Mouse (Mus musculus) hindbrain, embryonic 16.5 days (tissue): Measurements from ENCODE around the gene Iba57. TPM values are rescaled to one million over a fixed set of nuclear protein-coding genes. Genes with fewer than 3 reads are reported as not detected.

Experiments
- ATAC-seq: fragments of 200-750 bp; cut with Nextera tagmentation; 2 replicates; pipeline ENCODE4 v1.8.0; 2017; ENCODE audit warnings: moderate TSS enrichment, moderate library complexity
- H3K27ac ChIP-seq: fragments of 300-500 bp; sonication (generic); 2 replicates; pipeline ENCODE4 v1.5.1; 2014; ENCODE audit warnings: low read depth, mild to moderate bottlenecking, control low read depth, low read length, moderate library complexity
- H3K27me3 ChIP-seq: fragments of 300-500 bp; sonication (generic); replicated peaks from 2 replicates; pipeline ENCODE4 v1.6.1; 2014; ENCODE audit warnings: low read length; ENCODE audit not compliant: control insufficient read depth, insufficient read depth
- H3K36me3 ChIP-seq: fragments of 300-500 bp; sonication (generic); 2 replicates; pipeline ENCODE4 v1.6.1; 2014; ENCODE audit warnings: mild to moderate bottlenecking, low read length, moderate library complexity, mixed read lengths; ENCODE audit not compliant: control insufficient read depth, insufficient read depth
- H3K4me1 ChIP-seq: fragments of 300-500 bp; sonication (generic); 2 replicates; pipeline ENCODE4 v1.6.1; 2014; ENCODE audit warnings: low read depth, low read length; ENCODE audit not compliant: control insufficient read depth, insufficient read depth
- H3K4me2 ChIP-seq: fragments of 300-500 bp; sonication (generic); 2 replicates; pipeline ENCODE4 v1.6.1; 2014; ENCODE audit warnings: mild to moderate bottlenecking, low read length, control low read depth, moderate library complexity
- H3K4me3 ChIP-seq: fragments of 300-500 bp; sonication (generic); 2 replicates; pipeline ENCODE4 v1.5.1; 2014; ENCODE audit warnings: mild to moderate bottlenecking, low read length, control low read depth, moderate library complexity
- H3K9ac ChIP-seq: fragments of 300-500 bp; sonication (generic); 2 replicates; pipeline ENCODE4 v1.6.1; 2014; ENCODE audit warnings: low read depth, mild to moderate bottlenecking, control low read depth, low read length, moderate library complexity
- H3K9me3 ChIP-seq: fragments of 300-500 bp; sonication (generic); 2 replicates; pipeline ENCODE4 v1.6.1; 2014; ENCODE audit warnings: mild to moderate bottlenecking, low read length, moderate library complexity; ENCODE audit not compliant: control insufficient read depth
- whole genome bisulfite sequencing: fragments of 180-500 bp; shearing (Covaris S2); extraction: QIAGEN DNeasy Blood & Tissue Kit; methylation state at CpG from one replicate; pipeline ENCODE4 v1.1.7; 2014; 5-methylcytosine and 5-hydroxymethylcytosine counted together
- polyA plus RNA-seq: library from polyadenylated mRNA; unstranded; fragments of >200 nt; fragmentation: Nextera tagmentation; extraction: Ambion mirVana; gene quantifications from 2 replicates; pipeline ENCODE4 v1.2.1, GENCODE M21; 2015

Iba57 gene
- polyA plus RNA-seq, 1 experiment from 2014 or later: 7.8 TPM

DNA sequence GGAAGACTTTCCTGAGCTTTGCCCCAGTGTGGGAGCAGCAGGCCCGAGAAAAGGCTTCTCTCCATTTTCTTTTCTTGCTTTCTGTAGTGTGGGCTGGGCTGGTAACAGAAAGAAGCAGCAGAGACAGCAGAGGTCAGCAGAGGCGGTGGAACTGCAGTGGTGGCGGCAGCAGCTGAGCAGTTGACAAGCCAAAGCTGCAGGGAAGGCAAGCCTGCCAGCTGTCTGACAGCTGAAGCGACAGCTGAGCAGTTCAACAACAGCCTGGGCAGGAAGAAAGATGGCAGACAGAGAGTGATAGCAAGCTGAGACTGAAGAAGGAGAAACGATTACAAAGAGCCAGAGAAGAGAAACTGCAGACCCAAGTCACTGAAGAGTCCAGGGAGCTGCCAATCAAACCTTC lies 2.1 kb downstream of the Iba57 start:
- Histone ChIP-seq H3K9ac (no peak overlapping the region), H3K4me3 (no peak overlapping the region), H3K4me1 (peaks cover 17% of the 10 kb centered on the region), H3K9me3 (no peaks in the 10 kb centered on the region), H3K36me3 (peaks cover 8% of the 10 kb centered on the region; the same call in 1 of the 2 replicates), H3K4me2 (no peak overlapping the region), H3K27me3 (no peaks in the 10 kb centered on the region), H3K27ac (no peak overlapping the region)
- WGBS: 70% methylated on average over 5 of the region's 5 CpGs
- no peak for ATAC-seq

DNA sequence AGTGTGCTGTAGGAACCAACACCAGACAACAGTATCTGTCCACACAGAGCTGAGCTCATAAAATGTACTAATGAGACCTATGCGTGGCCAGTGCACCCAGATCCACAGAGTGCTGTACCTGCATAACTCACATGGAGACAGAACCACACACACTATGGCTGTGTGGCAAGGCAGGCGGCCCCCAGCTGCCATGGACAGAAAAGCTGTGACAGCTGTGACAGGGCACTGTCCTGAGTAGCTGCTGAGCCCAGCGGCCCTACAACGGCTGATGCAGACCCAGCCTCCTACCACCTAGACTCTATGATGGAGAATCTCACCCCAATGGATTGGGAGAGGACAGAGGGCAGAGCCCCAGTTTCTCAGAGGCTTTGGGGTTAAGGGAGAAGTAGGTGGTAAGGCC lies 4.0 kb downstream of the Iba57 start:
- 79% methylated on average over 4 of the region's 4 CpGs for WGBS
- ATAC-seq: no peak

DNA sequence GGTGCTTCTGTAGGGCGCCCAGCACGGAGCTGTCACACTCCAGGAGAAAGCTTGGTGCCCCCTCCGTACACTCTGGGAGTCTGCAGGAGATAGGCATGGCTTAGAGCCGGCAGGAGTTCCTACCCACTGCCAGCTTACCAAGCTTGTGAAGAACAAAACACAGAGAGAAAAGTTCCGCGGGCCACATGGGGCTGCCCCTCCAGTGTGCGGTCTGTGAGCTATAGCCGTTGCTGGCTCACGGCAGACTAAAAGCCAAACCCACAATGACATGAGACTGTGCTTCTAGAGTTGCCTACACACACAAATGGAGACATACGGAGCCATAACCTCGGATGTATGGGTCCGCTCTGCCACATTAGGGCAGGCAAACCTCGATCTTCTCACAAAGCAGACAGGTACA lies 4.4 kb downstream of the Iba57 start:
- no peak for ATAC-seq
- 91% methylated on average over 13 of the region's 13 CpGs for WGBS
- H3K36me3 ChIP-seq: peaks cover 12% of the 10 kb centered on the region; the same call in 1 of the 2 replicates

More for the DNA sequence above, 4.0 kb downstream of the Iba57 start:
- no peak overlapping the region for H3K4me3 ChIP-seq
- peaks cover 17% of the 10 kb centered on the region for H3K4me1 ChIP-seq
- H3K9me3 ChIP-seq: no peaks in the 10 kb centered on the region
- H3K4me2 ChIP-seq: no peak overlapping the region
- peaks cover 12% of the 10 kb centered on the region; the same call in 1 of the 2 replicates for H3K36me3 ChIP-seq
- no peak overlapping the region for H3K9ac ChIP-seq
- no peaks in the 10 kb centered on the region for H3K27me3 ChIP-seq
- no peak overlapping the region for H3K27ac ChIP-seq

DNA sequence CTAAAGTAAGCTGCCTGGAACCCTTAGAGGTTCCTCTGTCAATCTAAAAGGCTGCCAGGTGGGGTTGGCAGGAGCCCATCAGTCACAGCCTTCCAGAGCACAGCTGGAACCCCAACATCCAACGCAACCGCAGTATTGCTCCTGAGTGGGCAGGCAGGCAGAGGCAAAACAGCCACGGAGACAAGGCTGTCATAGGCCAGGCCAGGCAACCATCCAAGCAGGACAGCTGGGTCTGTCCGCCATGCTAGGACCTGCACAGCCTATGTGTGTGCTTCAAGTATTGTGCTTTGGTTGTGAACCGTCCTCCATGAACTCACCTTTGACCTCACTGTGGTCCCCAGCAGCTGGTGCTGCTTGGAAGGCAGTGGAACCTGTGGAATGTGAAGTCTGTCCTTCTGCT lies 7.6 kb downstream of the Iba57 start:
- Histone ChIP-seq H3K27me3 (no peaks in the 10 kb centered on the region), H3K4me1 (no peaks in the 10 kb centered on the region), H3K9me3 (no peaks in the 10 kb centered on the region), H3K4me3 (no peak overlapping the region), H3K36me3 (peaks cover 12% of the 10 kb centered on the region; the same call in 1 of the 2 replicates), H3K9ac (no peak overlapping the region), H3K27ac (no peak overlapping the region), H3K4me2 (no peak overlapping the region)
- 86% methylated on average over 5 of the region's 5 CpGs for WGBS
- ATAC-seq: no peak

More for the DNA sequence above, 4.4 kb downstream of the Iba57 start:
- H3K4me1 ChIP-seq: peaks cover 15% of the 10 kb centered on the region
- H3K9ac ChIP-seq: no peak overlapping the region
- no peak overlapping the region for H3K4me3 ChIP-seq
- H3K27me3 ChIP-seq: no peaks in the 10 kb centered on the region
- H3K27ac ChIP-seq: no peak overlapping the region
- no peak overlapping the region for H3K4me2 ChIP-seq
- no peaks in the 10 kb centered on the region for H3K9me3 ChIP-seq

DNA sequence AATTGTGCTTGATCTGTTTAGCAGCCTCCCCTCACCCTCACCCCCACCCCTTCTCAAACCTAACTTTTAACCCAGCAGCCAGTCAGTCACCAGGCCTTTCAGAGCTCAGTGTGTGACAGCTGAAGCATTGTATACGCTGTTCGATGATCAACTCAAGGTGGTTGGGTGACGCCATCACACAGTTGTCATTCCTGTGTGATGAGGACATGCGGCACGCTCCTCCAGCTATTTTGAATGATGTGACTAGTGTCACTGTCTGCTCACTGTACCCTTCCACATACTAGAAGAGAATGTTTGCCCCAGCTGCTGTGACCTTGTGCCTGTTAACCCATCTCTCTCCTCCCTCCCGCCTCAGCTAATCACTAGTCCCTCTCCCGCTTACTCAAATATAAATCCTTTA lies 9.3 kb downstream of the Iba57 start:
- ATAC-seq: no peak
- H3K27me3 ChIP-seq: no peaks in the 10 kb centered on the region
- 91% methylated on average over 7 of the region's 7 CpGs for WGBS
- no peaks in the 10 kb centered on the region for H3K9me3 ChIP-seq
- H3K9ac ChIP-seq: no peak overlapping the region
- no peak overlapping the region for H3K4me2 ChIP-seq
- H3K36me3 ChIP-seq: peaks cover 12% of the 10 kb centered on the region; the same call in 1 of the 2 replicates
- H3K4me1 ChIP-seq: no peaks in the 10 kb centered on the region
- H3K27ac ChIP-seq: no peak overlapping the region
- H3K4me3 ChIP-seq: no peak overlapping the region

DNA sequence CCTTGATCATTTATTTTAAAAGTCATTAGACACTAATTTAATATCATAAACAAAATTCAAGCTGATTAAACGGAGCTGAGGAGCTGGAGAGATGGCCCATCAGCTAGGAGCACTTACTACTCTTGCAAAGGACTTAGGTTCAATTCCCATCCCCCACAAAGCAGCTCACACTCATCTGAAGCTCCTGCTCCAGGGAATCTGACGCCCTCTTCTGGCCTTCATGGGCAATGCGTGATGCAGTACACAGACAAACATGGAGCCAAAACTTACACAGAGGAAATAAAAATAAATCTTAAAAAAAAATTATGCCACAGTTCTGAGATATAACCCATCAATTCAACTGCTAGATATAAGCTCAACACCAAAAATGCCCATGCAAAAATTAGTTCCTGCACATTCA lies 11.8 kb downstream of the Iba57 start:
- ATAC-seq: no peak
- no peak overlapping the region for H3K27ac ChIP-seq
- H3K4me1 ChIP-seq: no peaks in the 10 kb centered on the region
- H3K9me3 ChIP-seq: no peaks in the 10 kb centered on the region
- H3K27me3 ChIP-seq: no peaks in the 10 kb centered on the region
- no peak overlapping the region for H3K9ac ChIP-seq
- peaks cover 3% of the 10 kb centered on the region; the same call in 1 of the 2 replicates for H3K36me3 ChIP-seq
- H3K4me3 ChIP-seq: no peak overlapping the region
- no peak overlapping the region for H3K4me2 ChIP-seq
- WGBS: 36% methylated on average over 3 of the region's 3 CpGs

DNA sequence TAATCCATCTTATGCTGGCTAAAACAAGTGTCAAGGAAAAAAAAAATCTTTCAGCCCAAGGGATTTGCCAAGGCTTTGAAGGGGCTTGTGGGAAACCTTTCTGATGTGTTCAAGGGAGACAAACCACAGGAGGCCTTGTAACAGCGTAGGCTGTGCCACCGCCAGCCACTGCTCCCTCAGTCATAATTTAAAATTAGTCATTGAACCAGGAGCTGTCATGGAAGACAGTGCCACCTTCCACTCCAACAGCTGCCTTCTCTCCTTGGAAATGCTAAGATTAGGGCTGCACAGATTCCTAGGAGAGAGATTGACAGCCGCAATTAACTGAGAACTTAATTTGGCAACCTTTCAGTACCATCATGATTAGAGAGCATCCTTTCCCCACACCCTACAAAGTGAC lies 14.2 kb downstream of the Iba57 start:
- H3K36me3 ChIP-seq: no peaks in the 10 kb centered on the region

DNA sequence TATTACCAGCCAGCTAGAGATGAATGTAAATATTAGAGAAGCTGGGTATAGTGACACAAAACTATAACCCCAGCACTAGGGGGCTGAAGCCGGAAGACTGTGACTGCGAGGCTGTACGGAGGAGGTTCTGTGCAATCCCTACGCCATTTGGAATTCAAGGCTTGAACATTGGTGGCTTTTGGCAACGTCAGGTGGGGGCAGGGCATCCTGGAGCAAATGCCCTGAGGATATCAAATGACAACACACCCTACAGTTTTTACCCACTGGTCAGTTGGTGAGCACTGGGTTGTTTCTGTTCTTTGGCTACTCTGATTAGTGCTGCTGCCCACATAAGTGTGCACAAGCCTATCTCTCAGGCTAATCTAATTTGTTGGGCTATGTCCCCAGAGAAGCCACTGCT lies 20.6 kb downstream of the Iba57 start:
- no peaks in the 10 kb centered on the region for H3K9me3 ChIP-seq
- no peak overlapping the region for H3K27ac ChIP-seq
- no peaks in the 10 kb centered on the region for H3K4me1 ChIP-seq
- no peak overlapping the region for H3K9ac ChIP-seq
- H3K27me3 ChIP-seq: no peaks in the 10 kb centered on the region; the same call in 1 of the 2 replicates
- H3K4me3 ChIP-seq: no peak overlapping the region
- WGBS: 81% methylated on average over 5 of the region's 5 CpGs
- ATAC-seq: no peak
- H3K4me2 ChIP-seq: no peak overlapping the region
- H3K36me3 ChIP-seq: no peaks in the 10 kb centered on the region

More for the DNA sequence above, 14.2 kb downstream of the Iba57 start:
- 57% methylated on average over 3 of the region's 3 CpGs for WGBS
- H3K9ac ChIP-seq: no peak overlapping the region
- H3K27ac ChIP-seq: no peak overlapping the region
- ATAC-seq: no peak
- H3K27me3 ChIP-seq: no peaks in the 10 kb centered on the region
- H3K4me2 ChIP-seq: no peak overlapping the region
- H3K4me3 ChIP-seq: no peak overlapping the region
- H3K4me1 ChIP-seq: no peaks in the 10 kb centered on the region
- H3K9me3 ChIP-seq: no peaks in the 10 kb centered on the region

DNA sequence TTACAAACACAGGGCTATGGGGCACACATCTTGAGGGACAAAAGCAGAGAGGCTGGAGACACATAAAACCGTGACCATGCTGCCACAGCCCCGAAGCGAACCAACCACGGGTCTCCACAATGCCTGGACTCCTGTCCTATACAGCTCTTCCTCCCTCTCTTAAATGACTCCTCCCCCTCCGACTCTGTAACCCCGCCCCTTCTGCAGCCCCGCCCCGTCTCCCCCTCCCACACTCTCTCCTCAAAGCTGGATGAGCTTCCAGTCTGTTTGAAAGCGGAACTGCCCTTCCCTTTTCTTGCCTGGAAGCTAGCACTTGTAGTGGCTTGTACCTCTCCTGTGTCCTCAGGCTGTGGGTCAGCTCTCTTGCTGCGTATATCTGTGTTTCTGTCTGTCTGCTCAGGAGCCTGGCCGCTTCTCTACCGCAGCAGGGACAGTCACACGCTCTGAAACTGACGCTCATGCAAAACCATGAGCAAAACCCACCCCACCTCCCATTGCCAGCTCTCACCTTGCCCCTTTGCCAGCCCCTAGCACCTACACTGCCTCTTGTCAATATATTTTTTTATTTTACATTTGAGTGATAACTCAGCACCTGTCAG lies 21.7 kb downstream of the Iba57 start:
- Histone ChIP-seq H3K4me1 (no peaks in the 10 kb centered on the region), H3K36me3 (no peaks in the 10 kb centered on the region), H3K27ac (no peak overlapping the region), H3K4me2 (peak overlapping the region; percentile 31), H3K9ac (no peak overlapping the region), H3K9me3 (no peaks in the 10 kb centered on the region), H3K4me3 (peak overlapping the region; percentile 8; the same call in 1 of the 2 replicates), H3K27me3 (peaks cover 8% of the 10 kb centered on the region)
- WGBS: 10% methylated on average over 14 of the region's 14 CpGs
- ATAC-seq: no peak
